Comparison of ENCODE assay signal across 8 mouse cellular contexts in genomic region chr2:34638955-34639650, GRCm38 (mm10).
DNase-seq lines count a peak whose midpoint lies in the region; ATAC-seq lines count a peak whose summit lies in the region.

No protein-coding gene starts in this region.

- peak overlapping the region; percentile 66 for H3K9ac ChIP-seq in embryonic facial prominence, embryonic 14.5 days (ENCODE audit: low read depth, low read length)
- H3K9ac ChIP-seq in heart, embryonic 12.5 days: peak overlapping the region; percentile 65
- H3K9ac ChIP-seq in kidney, embryonic 16.5 days (replicated peaks; ENCODE audit: low read length): peak overlapping the region; percentile 59

- 0 out of 2 replicates have a peak, but pooled peaks cover 2% of the 10 kb centered on the region for H3K9me3 ChIP-seq in embryonic facial prominence, embryonic 14.5 days (ENCODE audit: control insufficient read depth, low read length)
- H3K9me3 ChIP-seq in heart, embryonic 12.5 days (replicated peaks): no peaks in the 10 kb centered on the region
- H3K9me3 ChIP-seq in kidney, embryonic 16.5 days (ENCODE audit: low read length): no peaks in the 10 kb centered on the region

- H3K4me2 ChIP-seq in embryonic facial prominence, embryonic 14.5 days (ENCODE audit: low read depth, low read length): peak overlapping the region; percentile 97
- H3K4me2 ChIP-seq in heart, embryonic 12.5 days: peak overlapping the region; percentile 76
- H3K4me2 ChIP-seq in kidney, embryonic 16.5 days (replicated peaks; ENCODE audit: low read depth, low read length): peak overlapping the region; percentile 82

- H3K27ac ChIP-seq in embryonic facial prominence, embryonic 14.5 days (replicated peaks; ENCODE audit: low read depth, low read length): no peak overlapping the region
- H3K27ac ChIP-seq in heart, embryonic 12.5 days (ENCODE audit: poor library complexity, severe bottlenecking): no peak overlapping the region
- H3K27ac ChIP-seq in kidney, embryonic 16.5 days (ENCODE audit: low read length): no peak overlapping the region

- WGBS in embryonic facial prominence, embryonic 14.5 days: 17% methylated on average over 28 of the region's 37 CpGs
- WGBS in heart, embryonic 12.5 days: 21% methylated on average over 37 of the region's 37 CpGs
- 13% methylated on average over 37 of the region's 37 CpGs for WGBS in kidney, embryonic 16.5 days

- H3K4me1 ChIP-seq in embryonic facial prominence, embryonic 14.5 days (ENCODE audit: control insufficient read depth, insufficient read depth, low read length): 0 out of 2 replicates have a peak, but pooled peaks cover 2% of the 10 kb centered on the region
- peaks cover 6% of the 10 kb centered on the region; the same call in 1 of the 2 replicates for H3K4me1 ChIP-seq in heart, embryonic 12.5 days (replicated peaks)
- peaks cover 6% of the 10 kb centered on the region; the same call in 1 of the 2 replicates for H3K4me1 ChIP-seq in kidney, embryonic 16.5 days (ENCODE audit: insufficient read depth, low read length)

- DNase-seq in 416B (ENCODE audit: low read depth) (peak; percentile 90), liver (peak; percentile 84)
- peak; percentile 93 to 94 for DNase-seq in adrenal gland, postnatal 36 days
- DNase-seq in embryonic facial prominence, embryonic 14.5 days (ENCODE audit: low spot score): peak; percentile 93
- peak; percentile 68 to 73 for DNase-seq in spleen, postnatal 36 days (ENCODE audit: low spot score in 2 of 2)

- H3K4me3 ChIP-seq in embryonic facial prominence, embryonic 14.5 days (ENCODE audit: low read depth, low read length): peak overlapping the region; percentile 42
- H3K4me3 ChIP-seq in heart, embryonic 12.5 days: peak overlapping the region; percentile 40
- peak overlapping the region; percentile 46 for H3K4me3 ChIP-seq in kidney, embryonic 16.5 days (ENCODE audit: low read length)

- H3K36me3 ChIP-seq in embryonic facial prominence, embryonic 14.5 days (ENCODE audit: control insufficient read depth, insufficient read depth, low read length): no peaks in the 10 kb centered on the region
- H3K36me3 ChIP-seq in heart, embryonic 12.5 days: no peaks in the 10 kb centered on the region
- no peaks in the 10 kb centered on the region for H3K36me3 ChIP-seq in kidney, embryonic 16.5 days (ENCODE audit: insufficient read depth, low read length)

- H3K27me3 ChIP-seq in embryonic facial prominence, embryonic 14.5 days (replicated peaks; ENCODE audit: control insufficient read depth, insufficient read depth, low read length): no peaks in the 10 kb centered on the region
- H3K27me3 ChIP-seq in heart, embryonic 12.5 days (replicated peaks): 0 out of 2 replicates have a peak, but pooled peaks cover 12% of the 10 kb centered on the region
- H3K27me3 ChIP-seq in kidney, embryonic 16.5 days (ENCODE audit: insufficient read depth, low read length): peaks cover 5% of the 10 kb centered on the region; the same call in 1 of the 2 replicates

- ATAC-seq in embryonic facial prominence, embryonic 14.5 days (ENCODE audit: low read depth): peak; percentile 86
- no peak; the same call in 1 of the 2 replicates for ATAC-seq in heart, embryonic 12.5 days (ENCODE audit: insufficient number of reproducible peaks, low FRiP score)
- peak; percentile 64 for ATAC-seq in kidney, embryonic 16.5 days (ENCODE audit: low FRiP score, low TSS enrichment)
- ATAC-seq in monocyte, adult 5-6 weeks (replicated peaks; ENCODE audit: insufficient number of reproducible peaks, low FRiP score, low TSS enrichment, poor library complexity, severe bottlenecking): peak; percentile 57
